Mouse (Mus musculus) cortical plate, adult 2 months (tissue): ENCODE measurements at regions not wholly inside any gene's neighbourhood (a gene's known extent, or its start where the extent isn't known, plus 50 kb on each side); places are given as distances from the start of the nearest gene placed in this dataset.

Experiments
- H3K27ac ChIP-seq: fragments of 200-500 bp; 2 replicates; pipeline ENCODE4 v1.5.1; 2012; ENCODE audit warnings: low read length, control low read depth, inconsistent platforms; ENCODE audit not compliant: insufficient read depth
- H3K4me1 ChIP-seq: fragments of 200-500 bp; 2 replicates; pipeline ENCODE4 v1.6.1; 2011; ENCODE audit warnings: low read length; ENCODE audit not compliant: control insufficient read depth, insufficient read depth
- H3K4me3 ChIP-seq: fragments of 200-500 bp; 2 replicates; pipeline ENCODE4 v1.5.1; 2011; ENCODE audit warnings: mild to moderate bottlenecking, low read length, control low read depth; ENCODE audit not compliant: insufficient read depth
- CTCF ChIP-seq: fragments of 200-500 bp; IDR thresholded peaks from 2 replicates; pipeline ENCODE4 v1.5.1; 2011; ENCODE audit warnings: mild to moderate bottlenecking, control low read depth, low read length; ENCODE audit not compliant: insufficient read depth; ENCODE audit errors: extremely low read depth
- POLR2A ChIP-seq: fragments of 200-500 bp; IDR thresholded peaks from 2 replicates; pipeline ENCODE4 v1.6.1; 2011; ENCODE audit warnings: mild to moderate bottlenecking, low read length, control low read depth; ENCODE audit not compliant: insufficient read depth; ENCODE audit errors: extremely low read depth

DNA sequence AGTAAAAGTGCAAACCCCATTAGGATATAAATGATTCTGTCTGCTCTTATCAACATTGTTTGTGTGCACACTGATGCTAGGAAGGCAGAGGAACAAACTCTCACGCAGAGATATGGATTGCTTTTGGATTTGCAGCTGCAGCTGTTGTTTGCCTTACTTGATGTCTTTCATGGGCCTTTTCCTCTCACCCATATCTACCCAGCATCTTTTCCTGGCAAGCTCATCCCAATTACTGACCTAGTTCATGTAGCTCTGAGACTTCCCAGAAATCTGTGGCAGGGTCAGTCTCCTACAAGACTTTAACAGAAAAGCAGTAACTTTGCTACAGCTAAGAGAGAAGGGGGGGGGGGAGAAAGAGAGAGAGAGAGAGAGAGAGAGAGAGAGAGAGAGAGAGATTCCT is 189.9 kb downstream of the Gnat3 start:
- Histone ChIP-seq H3K4me3 (no peak overlapping the region), H3K4me1 (no peaks in the 10 kb centered on the region), H3K27ac (no peak overlapping the region)
- TF ChIP-seq CTCF (no peak), POLR2A (no peak)

GRCm38 (mm10) chr5:18153703-18154102 is 191.4 kb downstream of the Gnat3 start:
- Histone ChIP-seq H3K27ac (no peak overlapping the region), H3K4me3 (no peak overlapping the region), H3K4me1 (no peaks in the 10 kb centered on the region)
- no peak for TF ChIP-seq CTCF
- no peak for TF ChIP-seq POLR2A

DNA sequence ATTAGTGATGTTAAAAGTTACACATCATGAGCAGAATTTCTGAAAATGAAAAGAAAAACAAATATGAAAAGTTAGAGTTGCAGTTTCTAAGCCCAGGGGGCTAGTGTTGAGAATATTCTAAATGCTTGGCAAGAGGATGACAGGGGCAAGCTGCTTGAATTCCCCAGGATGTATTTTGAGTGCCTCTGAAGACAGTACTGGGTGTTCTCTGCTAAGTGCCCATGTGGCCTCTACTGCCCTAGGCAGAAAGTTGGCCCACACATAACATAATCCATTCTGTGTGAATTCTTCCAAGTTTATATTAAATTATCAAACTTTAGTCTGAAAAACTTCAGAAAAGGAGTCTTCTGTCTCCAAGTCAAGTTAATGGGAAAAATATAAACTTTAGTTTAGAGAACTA is 196.6 kb downstream of the Gnai1 start:
- TF ChIP-seq POLR2A (no peak), CTCF (no peak)
- no peaks in the 10 kb centered on the region for H3K4me1 ChIP-seq
- no peak overlapping the region for H3K27ac ChIP-seq
- no peak overlapping the region for H3K4me3 ChIP-seq

GRCm38 (mm10) chr5:18177810-18178209 is 182.3 kb downstream of the Gnai1 start:
- TF ChIP-seq CTCF (no peak), POLR2A (no peak)
- no peak overlapping the region for H3K27ac ChIP-seq
- H3K4me1 ChIP-seq: no peaks in the 10 kb centered on the region
- no peak overlapping the region for H3K4me3 ChIP-seq

DNA sequence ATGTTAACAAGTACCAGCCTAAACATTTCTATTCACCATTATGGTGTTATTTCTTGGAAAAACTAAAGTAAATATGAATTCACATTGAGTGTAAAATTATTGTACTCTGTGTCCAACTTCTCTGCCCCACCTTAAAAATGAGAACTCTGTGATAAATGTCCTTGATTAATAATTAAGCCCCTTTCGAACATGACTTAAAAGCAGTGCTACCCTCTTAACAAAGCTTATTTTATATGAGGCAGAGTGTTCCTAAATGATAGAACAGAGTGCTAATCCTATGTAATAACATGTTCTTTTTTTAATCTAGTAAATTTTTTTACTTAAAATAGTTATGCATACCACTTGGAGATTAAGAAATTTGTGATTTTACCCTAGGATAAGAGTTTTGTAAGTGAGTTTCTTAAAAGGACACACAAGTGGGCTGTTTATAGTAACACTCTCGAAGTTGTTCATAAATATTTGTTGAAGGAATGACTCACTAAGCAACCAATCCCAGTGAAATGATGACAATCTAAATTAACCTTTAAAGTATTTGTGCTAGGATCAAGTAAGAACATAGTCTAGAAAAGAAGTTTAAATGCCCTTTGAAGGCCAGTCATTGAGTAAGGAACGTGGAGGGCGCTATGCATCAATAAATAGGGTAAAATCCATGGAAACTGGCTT is 148.6 kb downstream of the Gnai1 start:
- H3K4me1 ChIP-seq: no peaks in the 10 kb centered on the region
- TF ChIP-seq POLR2A (no peak), CTCF (no peak)
- H3K4me3 ChIP-seq: no peak overlapping the region
- no peak overlapping the region for H3K27ac ChIP-seq
